Mouse (Mus musculus) spleen, adult 2 months (tissue): ENCODE data around the gene 4930556J24Rik.
"Not testable (repeated sequence)": the region's sequence is repeated elsewhere in the genome, so short reads cannot be mapped to it uniquely, and the experiment has no call there.

Experiments
- CTCF ChIP-seq: fragments of 200-500 bp; IDR thresholded peaks from 2 replicates; pipeline ENCODE4 v1.5.1; 2011; ENCODE audit warnings: mild to moderate bottlenecking, inconsistent platforms; ENCODE audit not compliant: insufficient read depth, insufficient read length, insufficient replicate concordance; ENCODE audit errors: extremely low read depth
- POLR2A ChIP-seq: fragments of 200-500 bp; IDR thresholded peaks from 2 replicates; pipeline ENCODE4 v1.6.1; 2011; ENCODE audit warnings: low read depth, low read length, inconsistent platforms

GRCm38 (mm10) chr11:4022111-4022510 is 45.5 kb upstream of the 4930556J24Rik start:
- not testable (repeated sequence) for TF ChIP-seq CTCF, POLR2A
